Mouse (Mus musculus): ENCODE measurements around the gene Lonp1. TPM values are rescaled to one million over a fixed set of nuclear protein-coding genes. Genes with fewer than 3 reads are reported as not detected.

Lonp1 gene
- polyA plus RNA-seq, 1 experiment from 2014 or later, result 36.3 TPM

DNA sequence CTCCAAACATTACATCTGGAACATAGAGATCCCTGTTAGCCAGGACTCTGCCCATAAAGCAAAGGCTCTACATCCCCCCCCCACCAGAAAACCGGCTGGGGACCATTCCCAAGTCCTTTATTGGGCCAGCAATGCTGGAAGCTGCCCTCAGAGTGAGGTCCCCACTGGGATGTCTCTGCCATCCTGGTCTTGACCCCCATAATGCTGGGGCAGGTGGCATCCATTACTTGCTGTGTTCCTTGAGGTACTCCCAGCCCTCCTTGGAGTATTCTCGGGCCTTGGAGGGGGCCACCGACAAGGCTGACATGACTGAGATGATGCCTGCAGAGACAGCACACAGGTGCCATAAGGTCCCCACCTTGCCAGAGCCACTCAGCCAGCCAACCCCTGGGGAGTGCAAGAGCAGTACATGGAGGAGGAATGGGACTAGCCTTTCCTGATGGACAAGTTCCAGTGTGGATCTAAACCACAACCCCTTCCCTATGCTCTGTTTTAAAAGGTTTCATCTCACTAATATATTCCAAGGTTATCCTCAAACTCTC is 19.1 kb downstream of the Lonp1 start:
- H3K27me3 ChIP-seq (ENCODE audit: control insufficient read depth, insufficient read depth, low read depth, low read length), result no peaks in the 10 kb centered on the region
- WGBS (ENCODE audit: insufficient replicate concordance), result 76% methylated on average over 3 of the region's 3 CpGs
- H3K27ac ChIP-seq (ENCODE audit: low read length), result no peak overlapping the region
- no peaks in the 10 kb centered on the region for H3K9me3 ChIP-seq (replicated peaks; ENCODE audit: control insufficient read depth, low read length)
- H3K4me3 ChIP-seq (ENCODE audit: low read depth, low read length), result no peak overlapping the region
- no peak overlapping the region for H3K4me2 ChIP-seq (ENCODE audit: low read depth, low read length)
- H3K4me1 ChIP-seq (ENCODE audit: control insufficient read depth, low read depth, low read length), result peaks cover 36% of the 10 kb centered on the region
- no peak for ATAC-seq (ENCODE audit: low read depth)
- peaks cover 45% of the 10 kb centered on the region for H3K36me3 ChIP-seq (ENCODE audit: control insufficient read depth, insufficient read depth)
- no peak overlapping the region for H3K9ac ChIP-seq (ENCODE audit: low read depth, low read length)

DNA sequence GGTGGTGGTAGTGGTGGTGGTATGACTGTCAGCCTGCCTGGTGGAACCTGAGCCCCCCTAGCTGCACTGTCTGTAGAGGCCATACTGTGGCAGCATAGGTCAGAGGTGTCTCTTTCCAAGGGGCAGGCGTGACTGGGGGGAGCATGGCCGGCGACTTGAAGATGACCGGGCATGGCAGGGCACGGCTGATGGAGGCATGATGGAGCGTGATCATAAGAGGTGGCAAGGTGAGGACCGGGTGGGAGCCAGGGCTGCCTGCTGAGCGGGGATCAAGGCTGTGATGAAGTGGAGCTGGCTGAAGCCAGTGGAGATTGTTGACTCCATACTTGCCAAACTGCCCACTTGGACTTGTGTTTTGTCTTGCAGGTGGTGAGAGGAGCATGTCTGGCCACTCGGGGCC is 21.3 kb downstream of the Lonp1 start:
- ATAC-seq (ENCODE audit: low read depth), result no peak
- no peaks in the 10 kb centered on the region for H3K9me3 ChIP-seq (replicated peaks; ENCODE audit: control insufficient read depth, low read length)
- H3K27me3 ChIP-seq (ENCODE audit: control insufficient read depth, insufficient read depth, low read depth, low read length), result no peaks in the 10 kb centered on the region
- H3K4me2 ChIP-seq (ENCODE audit: low read depth, low read length), result no peak overlapping the region
- H3K4me3 ChIP-seq (ENCODE audit: low read depth, low read length), result no peak overlapping the region
- H3K9ac ChIP-seq (ENCODE audit: low read depth, low read length), result no peak overlapping the region
- H3K4me1 ChIP-seq (ENCODE audit: control insufficient read depth, low read depth, low read length), result peaks cover 14% of the 10 kb centered on the region
- no peak overlapping the region for H3K27ac ChIP-seq (ENCODE audit: low read length)
- peaks cover 65% of the 10 kb centered on the region for H3K36me3 ChIP-seq (ENCODE audit: control insufficient read depth, insufficient read depth)
- 84% methylated on average over 9 of the region's 9 CpGs for WGBS (ENCODE audit: insufficient replicate concordance)

DNA sequence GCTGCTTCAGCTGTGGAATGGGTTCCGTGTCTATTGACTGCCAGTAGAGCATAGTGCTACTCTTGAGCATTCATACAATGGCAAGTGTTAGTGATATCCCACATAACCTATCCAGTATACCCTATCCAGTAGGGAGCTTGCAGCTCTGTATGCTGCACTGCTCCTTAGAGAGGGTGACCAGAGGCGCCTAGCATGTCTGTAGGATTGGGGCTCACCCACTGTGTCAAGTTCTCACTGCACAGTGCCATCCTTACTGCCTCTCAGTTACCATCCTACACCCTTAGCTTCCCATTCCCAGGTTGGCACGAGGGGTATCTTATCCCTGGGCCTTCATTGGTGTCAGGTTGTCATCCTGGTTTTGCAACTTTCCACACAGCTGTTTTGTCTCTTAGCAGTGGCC is 22.3 kb downstream of the Lonp1 start:
- Histone ChIP-seq H3K27ac (ENCODE audit: low read length) (no peak overlapping the region), H3K9me3 (replicated peaks; ENCODE audit: control insufficient read depth, low read length) (no peaks in the 10 kb centered on the region), H3K36me3 (ENCODE audit: control insufficient read depth, insufficient read depth) (peaks cover 75% of the 10 kb centered on the region), H3K4me1 (ENCODE audit: control insufficient read depth, low read depth, low read length) (peaks cover 9% of the 10 kb centered on the region), H3K4me2 (ENCODE audit: low read depth, low read length) (no peak overlapping the region), H3K9ac (ENCODE audit: low read depth, low read length) (no peak overlapping the region), H3K4me3 (ENCODE audit: low read depth, low read length) (no peak overlapping the region), H3K27me3 (ENCODE audit: control insufficient read depth, insufficient read depth, low read depth, low read length) (no peaks in the 10 kb centered on the region)
- no peak for ATAC-seq (ENCODE audit: low read depth)
- WGBS (ENCODE audit: insufficient replicate concordance), result 80% methylated on average over 3 of the region's 3 CpGs

DNA sequence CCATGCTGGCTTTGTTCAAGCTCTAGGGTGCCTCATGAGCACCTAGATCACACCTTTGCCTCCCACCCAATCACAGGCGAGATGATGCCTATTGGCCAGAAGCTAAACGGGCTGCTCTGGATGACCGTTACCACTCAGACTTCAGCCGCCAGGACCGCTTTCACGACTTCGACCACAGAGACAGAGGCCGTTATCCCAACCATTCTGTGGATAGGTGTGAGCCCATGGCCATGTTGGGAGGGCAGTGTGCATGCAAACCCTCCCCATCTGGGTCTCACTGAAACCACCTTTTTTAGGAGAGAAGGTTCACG is 22.7 kb downstream of the Lonp1 start:
- peaks cover 77% of the 10 kb centered on the region for H3K36me3 ChIP-seq (ENCODE audit: control insufficient read depth, insufficient read depth)
- H3K4me2 ChIP-seq (ENCODE audit: low read depth, low read length), result no peak overlapping the region
- no peaks in the 10 kb centered on the region for H3K9me3 ChIP-seq (replicated peaks; ENCODE audit: control insufficient read depth, low read length)
- WGBS (ENCODE audit: insufficient replicate concordance), result 89% methylated on average over 9 of the region's 9 CpGs
- no peak overlapping the region for H3K27ac ChIP-seq (ENCODE audit: low read length)
- H3K9ac ChIP-seq (ENCODE audit: low read depth, low read length), result no peak overlapping the region
- no peak overlapping the region for H3K4me3 ChIP-seq (ENCODE audit: low read depth, low read length)
- no peak for ATAC-seq (ENCODE audit: low read depth)
- no peaks in the 10 kb centered on the region for H3K27me3 ChIP-seq (ENCODE audit: control insufficient read depth, insufficient read depth, low read depth, low read length)
- peaks cover 9% of the 10 kb centered on the region for H3K4me1 ChIP-seq (ENCODE audit: control insufficient read depth, low read depth, low read length)

DNA sequence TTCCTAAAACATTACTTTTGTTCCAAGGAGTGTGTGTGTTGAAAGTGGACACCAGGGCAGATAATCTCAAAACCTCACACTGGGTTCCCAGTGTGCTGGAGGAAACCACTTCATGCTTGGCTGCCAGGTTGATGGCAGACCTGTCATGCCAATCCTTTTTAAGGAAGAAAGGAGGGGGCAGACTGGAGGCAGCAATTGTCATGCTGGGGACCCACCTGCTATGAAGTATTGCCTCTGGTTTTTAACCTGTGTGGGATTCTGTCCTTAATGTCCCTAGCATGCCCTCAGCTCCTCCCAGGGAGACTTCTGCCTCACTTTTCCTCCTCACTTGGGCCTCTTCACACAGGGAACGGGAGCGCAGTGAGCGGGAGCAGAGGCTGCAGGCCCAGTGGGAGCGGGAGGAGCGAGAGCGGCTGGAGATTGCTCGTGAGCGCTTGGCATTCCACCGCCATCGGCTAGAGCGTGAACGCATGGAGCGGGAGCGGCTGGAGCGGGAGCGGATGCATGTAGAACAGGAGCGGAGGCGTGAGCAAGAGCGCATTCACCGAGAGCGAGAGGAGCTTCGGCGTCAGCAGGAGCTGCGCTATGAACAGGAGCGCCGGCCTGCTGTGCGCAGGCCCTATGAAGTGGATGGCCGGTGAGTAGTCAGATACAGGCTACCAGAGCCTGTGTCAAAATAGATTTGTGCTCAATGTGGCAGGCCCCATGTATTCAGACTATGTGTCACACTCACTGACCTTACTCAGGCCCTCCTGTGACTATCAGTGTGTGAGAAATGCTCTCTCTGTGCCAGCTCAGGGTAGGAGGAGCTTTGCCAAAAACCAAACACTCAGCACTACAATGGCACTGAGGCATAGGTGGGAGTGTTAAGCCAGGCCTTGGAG is 23.3 kb downstream of the Lonp1 start:
- H3K4me3 ChIP-seq (ENCODE audit: low read depth, low read length), result no peak overlapping the region
- no peak for ATAC-seq (ENCODE audit: low read depth)
- WGBS (ENCODE audit: insufficient replicate concordance), result 95% methylated on average over 28 of the region's 28 CpGs
- H3K27ac ChIP-seq (ENCODE audit: low read length), result no peak overlapping the region
- no peaks in the 10 kb centered on the region for H3K9me3 ChIP-seq (replicated peaks; ENCODE audit: control insufficient read depth, low read length)
- H3K9ac ChIP-seq (ENCODE audit: low read depth, low read length), result no peak overlapping the region
- H3K4me2 ChIP-seq (ENCODE audit: low read depth, low read length), result no peak overlapping the region
- H3K4me1 ChIP-seq (ENCODE audit: control insufficient read depth, low read depth, low read length), result peaks cover 5% of the 10 kb centered on the region
- H3K36me3 ChIP-seq (ENCODE audit: control insufficient read depth, insufficient read depth), result peaks cover 77% of the 10 kb centered on the region
- H3K27me3 ChIP-seq (ENCODE audit: control insufficient read depth, insufficient read depth, low read depth, low read length), result no peaks in the 10 kb centered on the region

DNA sequence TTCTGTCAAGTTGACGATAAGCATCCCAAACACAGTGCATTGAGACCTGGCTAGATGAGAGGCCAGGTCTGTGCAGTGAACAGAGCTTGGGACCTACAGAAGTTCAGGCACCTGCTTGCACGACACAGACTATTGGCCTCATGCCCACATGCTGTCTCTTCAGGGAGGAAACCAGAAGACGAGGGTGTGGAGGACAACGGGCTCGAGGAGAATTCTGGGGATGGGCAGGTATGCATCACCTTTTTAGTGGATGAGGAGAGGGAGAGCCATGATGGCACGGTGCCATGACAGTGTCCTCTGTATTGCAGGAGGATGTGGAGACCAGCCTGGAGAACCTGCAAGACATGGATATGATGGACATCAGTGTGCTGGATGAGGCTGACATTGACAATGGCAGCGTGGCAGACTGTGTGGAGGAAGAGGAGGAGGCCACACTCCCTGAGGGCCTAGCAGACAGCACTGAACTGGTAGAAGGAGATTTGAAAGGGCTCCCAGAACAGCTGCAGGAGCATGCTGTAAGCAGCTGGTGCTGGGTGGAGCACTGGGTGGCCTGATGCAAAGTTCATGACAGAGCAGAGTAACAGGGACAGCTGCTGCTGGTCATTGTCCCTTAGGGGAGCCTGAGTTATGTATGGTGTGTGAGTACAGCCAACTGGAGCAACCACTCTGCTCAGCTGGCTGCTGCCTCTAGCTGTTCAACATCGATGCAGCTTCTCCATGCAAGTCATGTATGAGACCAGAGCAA is 33.0 kb downstream of the Lonp1 start:
- Histone ChIP-seq H3K4me1 (ENCODE audit: control insufficient read depth, low read depth, low read length) (no peaks in the 10 kb centered on the region; the same call in 1 of the 2 replicates), H3K27ac (ENCODE audit: low read length) (no peak overlapping the region), H3K27me3 (ENCODE audit: control insufficient read depth, insufficient read depth, low read depth, low read length) (no peaks in the 10 kb centered on the region), H3K36me3 (ENCODE audit: control insufficient read depth, insufficient read depth) (peaks cover 82% of the 10 kb centered on the region), H3K4me3 (ENCODE audit: low read depth, low read length) (no peak overlapping the region), H3K9me3 (replicated peaks; ENCODE audit: control insufficient read depth, low read length) (no peaks in the 10 kb centered on the region), H3K9ac (ENCODE audit: low read depth, low read length) (no peak overlapping the region), H3K4me2 (ENCODE audit: low read depth, low read length) (no peak overlapping the region)
- no peak for ATAC-seq (ENCODE audit: low read depth)
- WGBS (ENCODE audit: insufficient replicate concordance), result 91% methylated on average over 8 of the region's 8 CpGs

DNA sequence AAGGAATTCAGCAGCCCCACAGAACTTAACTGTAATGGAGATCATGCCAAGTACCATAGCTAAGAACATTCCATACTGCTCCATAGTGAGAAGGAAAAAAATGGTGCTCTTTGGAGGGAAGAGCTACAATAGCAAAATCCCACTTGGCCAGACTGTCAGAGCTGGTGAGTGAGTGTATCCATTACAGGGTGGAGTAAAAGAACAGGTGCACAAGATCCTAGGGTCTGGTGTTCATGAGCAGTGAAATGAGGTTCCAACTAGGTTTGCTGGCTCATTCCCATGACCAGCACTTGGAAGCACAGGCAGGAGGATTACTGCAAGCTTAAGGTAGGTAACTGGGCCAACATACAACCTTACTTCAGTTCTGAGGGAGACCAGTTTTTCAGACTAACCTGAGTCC is 34.1 kb downstream of the Lonp1 start:
- no peak overlapping the region for H3K4me3 ChIP-seq (ENCODE audit: low read depth, low read length)
- ATAC-seq (ENCODE audit: low read depth), result no peak
- H3K4me1 ChIP-seq (ENCODE audit: control insufficient read depth, low read depth, low read length), result no peaks in the 10 kb centered on the region; the same call in 1 of the 2 replicates
- no peaks in the 10 kb centered on the region for H3K9me3 ChIP-seq (replicated peaks; ENCODE audit: control insufficient read depth, low read length)
- peaks cover 83% of the 10 kb centered on the region for H3K36me3 ChIP-seq (ENCODE audit: control insufficient read depth, insufficient read depth)
- H3K4me2 ChIP-seq (ENCODE audit: low read depth, low read length), result no peak overlapping the region
- H3K27ac ChIP-seq (ENCODE audit: low read length), result no peak overlapping the region
- no peaks in the 10 kb centered on the region for H3K27me3 ChIP-seq (ENCODE audit: control insufficient read depth, insufficient read depth, low read depth, low read length)
- no peak overlapping the region for H3K9ac ChIP-seq (ENCODE audit: low read depth, low read length)

DNA sequence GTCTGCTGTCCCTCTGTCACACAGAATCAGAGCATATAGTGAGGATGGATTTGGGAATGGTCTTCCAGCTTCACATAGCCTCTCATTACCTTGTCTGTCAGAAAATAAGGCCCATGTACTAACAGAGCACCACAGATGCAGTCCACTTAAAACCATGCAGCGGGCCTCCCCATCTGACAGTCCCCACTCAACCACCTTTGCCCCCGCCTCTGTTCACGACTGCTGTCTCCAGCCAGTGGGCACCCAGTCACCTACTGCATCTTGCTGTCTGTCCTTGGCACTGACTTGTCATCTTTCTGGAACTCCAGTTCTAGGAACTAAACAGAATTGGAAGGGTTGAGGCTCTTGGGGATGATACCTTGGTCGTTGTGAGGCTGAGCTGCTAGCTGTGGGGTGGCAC is 37.8 kb downstream of the Lonp1 start:
- no peak overlapping the region for H3K27ac ChIP-seq (ENCODE audit: low read length)
- peaks cover 17% of the 10 kb centered on the region for H3K4me1 ChIP-seq (ENCODE audit: control insufficient read depth, low read depth, low read length)
- no peaks in the 10 kb centered on the region for H3K27me3 ChIP-seq (ENCODE audit: control insufficient read depth, insufficient read depth, low read depth, low read length)
- no peak overlapping the region for H3K9ac ChIP-seq (ENCODE audit: low read depth, low read length)
- H3K4me2 ChIP-seq (ENCODE audit: low read depth, low read length), result no peak overlapping the region
- no peak overlapping the region for H3K4me3 ChIP-seq (ENCODE audit: low read depth, low read length)
- WGBS (ENCODE audit: insufficient replicate concordance), result 91% methylated on average over 4 of the region's 4 CpGs
- no peak for ATAC-seq (ENCODE audit: low read depth)
- no peaks in the 10 kb centered on the region for H3K9me3 ChIP-seq (replicated peaks; ENCODE audit: control insufficient read depth, low read length)
- H3K36me3 ChIP-seq (ENCODE audit: control insufficient read depth, insufficient read depth), result peaks cover 51% of the 10 kb centered on the region

DNA sequence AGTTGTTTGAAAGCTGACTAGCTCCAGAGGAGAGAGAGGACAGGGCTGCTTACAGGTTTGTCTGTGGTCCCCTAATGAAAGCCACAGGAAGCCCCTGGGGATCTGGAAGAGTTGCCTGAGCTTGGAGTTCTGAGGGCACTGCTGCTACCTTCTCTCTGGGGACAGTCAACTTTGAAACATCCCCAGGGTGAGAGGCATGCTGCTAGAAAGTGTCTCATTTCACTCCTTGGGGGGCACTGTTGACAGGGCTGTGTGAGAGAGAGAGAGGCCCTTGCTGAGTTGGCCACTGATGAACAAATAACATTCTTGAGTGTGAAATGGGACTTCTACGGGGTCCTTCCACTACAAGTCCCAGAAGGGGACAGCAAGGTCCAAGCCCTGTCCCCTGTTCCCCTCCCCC is 38.9 kb downstream of the Lonp1 start:
- Histone ChIP-seq H3K9ac (ENCODE audit: low read depth, low read length) (no peak overlapping the region), H3K27me3 (ENCODE audit: control insufficient read depth, insufficient read depth, low read depth, low read length) (no peaks in the 10 kb centered on the region), H3K4me2 (ENCODE audit: low read depth, low read length) (no peak overlapping the region), H3K4me1 (ENCODE audit: control insufficient read depth, low read depth, low read length) (peaks cover 23% of the 10 kb centered on the region), H3K36me3 (ENCODE audit: control insufficient read depth, insufficient read depth) (peaks cover 41% of the 10 kb centered on the region), H3K4me3 (ENCODE audit: low read depth, low read length) (no peak overlapping the region), H3K9me3 (replicated peaks; ENCODE audit: control insufficient read depth, low read length) (no peaks in the 10 kb centered on the region), H3K27ac (ENCODE audit: low read length) (no peak overlapping the region)
- 90% methylated on average over 1 of the region's 1 CpGs for WGBS (ENCODE audit: insufficient replicate concordance)
- no peak for ATAC-seq (ENCODE audit: low read depth)
